Mouse (Mus musculus): Measurements from ENCODE around the gene Ces1d.
"Not testable (repeated sequence)": the region's sequence is repeated elsewhere in the genome, so short reads cannot be mapped to it uniquely, and the experiment has no call there.

Gene Ces1d

DNA sequence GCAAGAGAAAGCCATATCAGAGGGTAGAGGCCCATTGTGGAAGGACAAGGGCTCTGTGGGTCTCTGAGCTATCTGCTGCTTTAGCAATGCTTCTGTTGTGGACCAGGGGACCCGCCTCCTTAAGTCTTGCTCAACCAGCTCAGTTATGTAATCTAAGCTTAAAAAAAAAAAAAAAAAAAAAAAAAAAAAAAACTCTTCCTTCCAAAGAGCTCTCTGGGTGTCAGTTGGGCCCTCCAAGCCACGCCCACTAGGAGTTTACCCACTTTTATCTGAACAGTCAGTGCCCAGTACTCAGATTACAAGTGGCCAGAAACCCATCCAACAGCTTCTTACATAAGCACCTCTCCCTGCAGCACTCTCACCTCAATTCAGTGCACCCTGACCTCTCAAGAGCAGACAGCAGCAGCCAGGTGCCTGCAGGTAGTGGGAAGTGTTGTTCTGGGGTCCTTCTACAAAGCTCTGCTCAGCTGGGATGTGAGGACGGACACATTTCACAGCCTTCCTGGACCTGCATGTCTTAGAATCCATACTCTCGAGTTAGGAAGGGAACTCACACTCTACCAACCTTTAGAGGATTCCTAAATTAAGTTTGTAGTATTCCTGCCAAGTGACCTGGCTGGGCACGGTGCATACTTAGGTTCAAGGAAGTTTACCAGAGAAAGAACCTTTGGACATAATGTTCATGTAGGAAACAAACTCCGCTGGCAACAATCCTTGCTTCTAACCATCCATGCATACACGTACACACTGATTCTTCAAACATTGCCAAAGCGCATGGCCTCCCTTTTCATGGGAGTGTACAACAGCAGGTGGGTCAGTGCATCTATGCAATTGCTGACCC, at the start of gene Ces1d:
Ces1d (minus strand) TSS at position 154 of the 841 bp plus-strand sequence.
- DNase-seq (ENCODE audit: low read depth in 2 of 2, low spot score in 2 of 2): no peak

DNA sequence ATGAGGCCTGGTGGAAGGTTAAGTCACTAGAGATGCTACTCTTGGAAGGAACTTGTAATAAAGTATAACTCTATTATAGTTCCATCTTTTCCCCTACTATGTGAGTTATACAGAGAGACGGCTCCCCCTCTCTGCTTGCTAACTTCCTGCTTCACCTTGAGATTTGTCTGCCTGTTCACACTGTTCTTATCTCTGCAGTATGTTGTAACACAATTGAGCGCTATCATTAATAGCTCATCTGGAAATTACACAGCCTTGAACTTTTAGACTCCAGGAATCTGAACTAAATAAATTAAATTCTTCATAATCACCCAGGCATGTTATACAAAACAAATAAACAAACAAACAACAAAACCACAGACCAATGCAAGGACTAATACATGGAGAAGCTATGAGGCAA, 48.4 kb upstream of the Ces1d start:
- DNase-seq (ENCODE audit: low read depth in 2 of 2, low spot score in 2 of 2): no peak

DNA sequence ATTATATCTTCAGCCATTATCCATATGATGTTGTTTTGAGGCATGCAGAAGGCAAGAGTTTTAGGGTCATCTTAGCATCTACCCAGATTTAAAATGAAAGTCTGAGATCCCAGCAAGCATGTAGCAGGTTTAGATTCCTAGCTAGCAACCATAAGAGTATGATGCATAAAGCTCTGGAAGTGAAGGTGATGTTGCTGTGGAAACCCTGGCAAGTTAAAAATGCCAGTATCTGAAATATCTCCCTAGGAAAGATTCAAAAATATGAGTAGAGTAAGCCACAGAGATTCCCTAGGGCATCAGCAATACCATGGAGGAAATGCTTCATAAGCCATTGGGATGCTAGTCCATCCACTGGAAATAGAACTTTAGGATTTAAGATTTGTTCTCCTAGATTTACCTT, 42.2 kb upstream of the Ces1d start:
- no peak for DNase-seq (ENCODE audit: low read depth in 2 of 2, low spot score in 2 of 2)

- no peak for DNase-seq (ENCODE audit: low read depth in 2 of 2, low spot score in 2 of 2)
Observed at GRCm38 (mm10) chr8:93235681-93236080, 38.0 kb upstream of the Ces1d start.

DNA sequence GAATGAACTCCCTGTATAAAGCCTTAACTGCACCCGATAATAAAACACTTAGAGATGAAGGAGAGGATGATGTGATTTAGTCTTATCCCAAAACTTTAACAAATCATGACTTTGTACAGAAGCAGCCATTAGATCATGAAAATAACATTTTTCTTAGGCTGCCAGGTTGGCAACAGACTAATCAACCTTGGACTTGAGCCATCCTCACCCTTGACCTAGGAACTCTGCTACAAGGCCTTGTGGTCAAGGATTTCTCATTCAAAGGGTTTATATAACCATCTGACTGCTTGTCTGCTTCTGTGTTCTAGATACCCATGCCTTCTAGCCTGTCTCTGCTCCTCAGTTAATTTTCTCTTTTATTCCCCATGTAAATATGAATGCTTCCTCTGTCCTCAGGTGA, 37.1 kb upstream of the Ces1d start:
- no peak for DNase-seq (ENCODE audit: low read depth in 2 of 2, low spot score in 2 of 2)

GRCm38 (mm10) chr8:93234068-93234467, 36.4 kb upstream of the Ces1d start:
- DNase-seq (ENCODE audit: low read depth in 2 of 2, low spot score in 2 of 2): no peak

DNA sequence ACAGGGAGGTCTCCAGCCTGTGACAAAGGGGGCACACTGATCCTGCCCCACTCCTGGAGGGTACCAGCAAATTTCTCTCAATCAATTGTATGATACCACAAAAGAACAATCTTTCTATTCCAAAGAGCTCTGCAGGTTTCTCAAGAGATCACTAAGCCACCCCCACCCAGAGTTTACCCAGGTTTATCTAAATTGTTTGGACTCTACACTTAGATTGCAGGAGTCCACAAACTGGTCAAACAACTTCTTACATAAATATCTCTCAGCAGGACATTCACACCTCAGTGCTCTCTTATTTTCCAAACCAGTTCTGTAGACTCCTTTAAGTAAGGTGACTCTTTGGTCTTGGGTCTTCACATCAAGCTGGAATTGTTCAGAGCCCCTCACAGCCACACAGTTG, 31.8 kb upstream of the Ces1d start, which contains the start of gene Ces1e:
Ces1e (minus strand) TSS at position 174 of the 400 bp plus-strand sequence.
- no peak for DNase-seq (ENCODE audit: low read depth in 2 of 2, low spot score in 2 of 2)

DNA sequence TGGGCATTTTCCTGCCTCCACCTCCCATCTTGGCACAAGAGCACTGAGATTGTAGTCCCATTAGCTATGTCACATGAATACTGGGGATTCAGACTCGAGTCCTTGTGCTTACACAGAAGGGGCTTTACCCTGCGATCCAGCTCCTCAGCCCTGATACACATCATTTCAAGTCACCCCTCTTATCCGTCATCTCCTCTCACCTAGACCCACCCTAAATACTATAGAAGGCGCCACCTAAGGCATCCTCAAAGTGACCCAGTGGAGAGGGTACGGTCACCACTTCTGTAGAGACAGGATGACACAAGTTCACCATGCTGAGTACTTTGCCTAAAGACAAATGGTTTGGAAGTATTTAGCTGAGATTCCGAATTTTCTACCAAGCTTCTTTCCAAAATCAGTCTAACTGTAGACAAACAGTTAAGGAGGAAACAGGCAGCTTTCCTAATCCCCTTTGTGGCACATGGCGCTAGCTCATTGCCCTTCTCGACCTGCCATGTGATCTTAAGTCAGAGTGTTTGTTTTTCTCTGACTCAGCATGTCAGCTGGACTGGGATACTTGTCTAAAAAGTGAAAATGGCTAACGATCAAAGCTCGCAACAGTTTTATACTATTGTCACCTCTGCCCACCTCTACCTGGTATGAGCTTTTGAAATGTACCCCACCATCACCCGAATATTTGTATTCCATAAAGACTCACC, 31.2 kb upstream of the Ces1d start:
- no peak for DNase-seq (ENCODE audit: low read depth in 2 of 2, low spot score in 2 of 2)

GRCm38 (mm10) chr8:93226471-93226870, 28.8 kb upstream of the Ces1d start:
- not testable (repeated sequence) for DNase-seq (ENCODE audit: low read depth in 2 of 2, low spot score in 2 of 2)

DNA sequence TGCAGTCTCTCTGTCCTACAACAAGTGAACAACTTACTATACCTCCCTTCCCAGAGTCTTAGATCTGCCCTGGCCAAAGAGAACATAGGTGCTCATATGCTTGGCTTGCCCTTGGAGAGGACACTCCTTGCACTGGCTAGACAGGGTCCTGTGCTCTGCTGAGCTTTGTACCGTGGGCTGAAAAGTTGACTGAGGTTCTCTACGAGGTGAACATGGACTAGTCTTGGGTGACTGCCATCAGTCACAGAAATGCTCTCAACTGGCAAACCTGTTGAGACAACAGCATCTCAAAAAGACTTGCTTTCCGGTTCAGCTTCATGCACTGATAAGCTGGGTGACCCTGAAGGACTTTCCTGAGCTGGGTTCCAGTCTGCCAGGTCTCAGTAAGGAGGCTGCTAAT, 24.3 kb upstream of the Ces1d start:
- no peak for DNase-seq (ENCODE audit: low read depth in 2 of 2, low spot score in 2 of 2)

DNA sequence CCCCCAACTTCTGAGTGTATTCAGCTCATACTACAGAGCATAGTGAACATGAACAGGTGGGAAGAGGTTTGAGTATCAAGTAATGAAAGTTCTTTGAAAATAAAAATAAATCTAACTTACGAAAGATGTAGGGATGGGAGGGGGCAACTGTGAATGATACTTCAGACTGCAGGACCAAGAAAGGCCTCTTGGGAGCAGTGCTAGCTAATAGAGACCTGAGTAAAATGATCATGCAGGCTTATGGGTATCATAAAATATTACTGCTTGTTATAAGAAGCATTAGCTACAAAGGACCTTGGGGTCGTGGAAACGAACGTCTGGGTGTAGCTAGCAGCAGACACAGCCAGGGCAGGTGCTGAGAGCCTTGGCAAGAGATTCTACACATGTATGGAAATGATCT, 20.2 kb upstream of the Ces1d start:
- no peak for DNase-seq (ENCODE audit: low read depth in 2 of 2, low spot score in 2 of 2)

DNA sequence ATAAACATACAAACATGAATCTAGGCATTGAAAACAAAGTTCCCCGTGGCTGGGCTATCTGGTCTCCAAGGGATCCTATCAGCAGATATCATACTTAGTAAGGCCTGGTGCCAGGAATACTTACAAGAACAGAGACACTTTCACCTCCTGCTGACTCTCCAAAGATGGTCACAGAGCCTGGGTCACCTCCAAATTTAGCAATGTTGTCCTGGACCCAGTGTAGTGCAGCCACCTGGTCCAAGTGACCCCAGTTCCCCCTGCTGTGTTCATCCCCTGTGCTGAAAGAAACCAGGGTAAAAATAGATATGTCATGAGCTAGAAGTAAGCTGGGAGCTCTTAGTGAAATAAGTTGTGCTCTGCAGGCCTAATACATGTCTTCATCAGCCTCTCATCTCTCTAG, 19.7 kb upstream of the Ces1d start:
- DNase-seq (ENCODE audit: low read depth in 2 of 2, low spot score in 2 of 2): no peak

DNA sequence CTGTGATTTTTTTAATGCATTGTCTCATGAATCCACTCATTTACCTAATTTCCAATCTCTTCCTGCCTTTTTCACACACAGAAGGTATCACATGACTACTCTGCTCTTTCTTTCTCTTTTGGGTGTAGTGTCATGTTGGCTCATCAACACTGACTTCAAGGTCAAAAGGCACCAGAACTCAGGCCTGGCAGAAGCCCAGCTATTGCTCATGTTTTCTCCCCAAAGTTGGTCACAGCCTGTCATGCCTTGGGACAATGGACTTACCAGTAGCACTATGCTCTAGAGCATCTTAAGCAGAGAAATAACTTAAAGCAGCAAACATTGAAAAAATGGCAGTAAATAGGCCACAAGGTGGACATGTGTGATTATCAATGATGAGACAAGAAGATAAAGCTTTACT, 13.5 kb upstream of the Ces1d start:
- DNase-seq (ENCODE audit: low read depth in 2 of 2, low spot score in 2 of 2): no peak

DNA sequence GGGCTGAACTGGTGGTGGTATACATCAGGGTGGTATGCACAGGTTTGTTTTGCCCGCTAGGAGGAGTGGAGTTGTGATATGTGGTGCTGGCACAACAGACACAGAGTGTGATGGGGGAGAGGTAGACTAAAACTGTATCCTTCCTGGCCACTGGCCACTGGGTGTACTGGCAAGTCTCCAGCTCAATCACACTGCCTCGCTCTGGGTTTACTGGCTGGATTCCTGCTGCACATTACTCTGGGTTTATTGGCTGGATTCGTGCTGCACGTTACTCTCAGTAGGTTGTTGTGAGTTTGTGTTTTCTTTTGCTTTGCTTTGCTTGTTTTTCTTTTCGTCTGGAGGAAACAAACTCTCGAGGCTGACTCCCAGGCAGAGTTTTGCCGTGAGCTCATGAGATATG, 1.5 kb upstream of the Ces1d start:
- DNase-seq (ENCODE audit: low read depth in 2 of 2, low spot score in 2 of 2): not testable (repeated sequence)

- DNase-seq (ENCODE audit: low read depth in 2 of 2, low spot score in 2 of 2): no peak
Observed at GRCm38 (mm10) chr8:93196436-93196835, 1.2 kb downstream of the Ces1d start.

DNA sequence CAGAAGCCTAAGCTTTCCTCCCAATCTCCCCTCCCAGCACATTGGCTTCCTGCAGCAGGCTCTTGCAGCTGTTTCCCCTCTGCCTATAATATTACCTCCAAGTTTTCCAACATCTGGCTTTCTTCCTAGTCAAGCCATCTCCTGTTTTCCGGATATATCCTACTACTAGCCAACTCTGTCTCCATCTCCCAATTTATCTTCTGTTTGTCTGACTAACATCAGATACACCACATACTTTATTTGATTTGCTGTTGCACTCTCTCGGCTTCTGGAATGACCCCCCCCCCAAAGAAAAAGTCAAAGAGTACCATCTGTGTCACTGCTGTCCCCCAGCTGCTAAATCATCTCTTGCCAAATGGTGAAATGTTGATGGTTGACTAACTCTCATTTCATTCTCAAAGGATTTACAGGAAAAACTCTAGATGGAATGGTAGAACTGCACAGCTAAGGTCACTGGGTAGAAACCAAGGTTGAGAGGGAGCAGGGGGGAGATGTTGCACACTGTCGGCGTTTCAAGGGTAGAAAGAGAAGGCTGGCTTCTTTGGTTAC, 17.0 kb downstream of the Ces1d start:
- DNase-seq (ENCODE audit: low read depth in 2 of 2, low spot score in 2 of 2): no peak

DNA sequence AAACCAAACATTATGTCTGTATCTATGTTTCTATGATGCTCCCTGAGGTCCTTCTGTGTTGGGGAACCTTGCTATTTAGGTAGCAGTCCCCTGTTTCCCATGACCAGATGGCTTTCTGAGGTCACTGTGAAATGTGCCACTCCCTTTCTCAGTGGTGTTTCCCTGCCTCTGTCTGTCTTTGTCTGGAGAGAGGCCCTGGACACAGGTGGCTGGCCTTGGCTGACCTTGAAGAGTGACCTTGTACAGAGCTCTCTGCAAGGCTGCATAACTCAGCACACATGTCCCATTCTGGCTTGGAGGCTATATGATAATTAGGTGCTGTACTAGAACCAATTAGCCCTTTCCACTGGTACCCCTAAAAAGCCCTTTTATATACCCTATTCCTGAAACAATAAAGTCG, 21.0 kb downstream of the Ces1d start:
- no peak for DNase-seq (ENCODE audit: low read depth in 2 of 2, low spot score in 2 of 2)

- no peak for DNase-seq (ENCODE audit: low read depth in 2 of 2, low spot score in 2 of 2)
Observed at GRCm38 (mm10) chr8:93174554-93174953, 23.1 kb downstream of the Ces1d start.

DNA sequence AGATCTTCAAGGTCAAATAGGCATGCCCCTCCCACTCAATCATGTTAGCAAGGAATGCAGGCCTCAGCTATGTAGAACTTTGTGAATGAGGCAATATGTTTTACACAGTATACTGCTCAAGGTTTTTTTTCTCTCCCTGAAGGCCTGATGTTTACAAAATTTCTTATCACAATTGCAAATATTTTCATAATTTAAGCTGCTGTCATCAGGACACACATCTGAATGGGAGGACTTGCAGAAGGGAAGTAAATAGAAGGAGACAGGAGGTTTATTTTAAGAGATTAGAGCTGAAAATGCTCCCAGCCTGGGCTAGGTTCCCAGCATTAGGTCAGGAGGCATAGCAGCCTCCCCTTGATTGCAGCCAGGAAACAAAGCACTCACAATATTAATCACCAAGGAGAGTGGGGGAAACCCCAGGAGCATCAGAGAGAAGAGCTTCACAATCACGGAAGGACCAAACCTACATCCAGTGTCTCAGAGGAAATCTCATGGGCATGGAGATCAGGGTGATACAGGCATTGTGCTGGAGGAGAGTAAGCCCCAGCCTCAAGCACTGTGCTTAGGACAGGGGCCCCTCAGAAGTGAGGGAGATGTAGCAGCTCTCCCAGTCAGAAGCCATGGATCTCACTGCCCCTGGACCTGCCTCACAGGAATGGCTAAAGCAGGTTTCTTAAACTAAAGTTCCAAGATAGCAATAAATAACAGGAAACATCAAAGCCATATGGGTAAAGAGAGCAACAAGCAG, 25.6 kb downstream of the Ces1d start:
- DNase-seq (ENCODE audit: low read depth in 2 of 2, low spot score in 2 of 2): no peak

GRCm38 (mm10) chr8:93163363-93163762, 34.3 kb downstream of the Ces1d start:
- no peak for DNase-seq (ENCODE audit: low read depth in 2 of 2, low spot score in 2 of 2)

- DNase-seq (ENCODE audit: low read depth in 2 of 2, low spot score in 2 of 2): no peak
Observed at GRCm38 (mm10) chr8:93151401-93151800, 46.2 kb downstream of the Ces1d start.

DNA sequence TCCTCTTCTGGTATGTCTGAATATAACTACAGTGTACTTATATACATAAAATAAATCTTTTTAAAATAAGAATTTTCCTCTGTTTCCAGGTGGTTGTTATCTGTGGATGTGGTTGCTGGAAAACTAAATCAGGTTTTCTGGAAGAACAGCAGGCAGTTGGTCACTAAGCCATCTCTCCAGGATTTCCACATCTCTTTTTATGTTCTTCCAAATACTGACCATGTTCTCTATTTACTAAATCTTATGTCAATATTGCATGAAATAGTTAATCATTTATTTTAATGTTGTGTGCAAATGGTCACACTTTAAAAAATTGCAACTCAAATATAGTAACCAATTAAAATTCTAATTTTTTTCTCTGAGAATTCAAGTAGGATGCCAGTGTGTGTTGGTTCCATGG, 50.3 kb downstream of the Ces1d start:
- no peak for DNase-seq (ENCODE audit: low read depth in 2 of 2, low spot score in 2 of 2)

Data from CD8-positive naive resting alpha-beta T cell, adult 2 months (primary cell).